Mouse (Mus musculus) cerebellum, postnatal 36 days (tissue): ENCODE data around the gene Syn2.

ENCODE experiments used
- DNase-seq, 2 experiments: peaks; one replicate each; pipeline ENCODE4 v3.0.0; 2021 to 2022; ENCODE audit warnings: mixed read lengths in 2 of 2

Syn2 gene

DNA sequence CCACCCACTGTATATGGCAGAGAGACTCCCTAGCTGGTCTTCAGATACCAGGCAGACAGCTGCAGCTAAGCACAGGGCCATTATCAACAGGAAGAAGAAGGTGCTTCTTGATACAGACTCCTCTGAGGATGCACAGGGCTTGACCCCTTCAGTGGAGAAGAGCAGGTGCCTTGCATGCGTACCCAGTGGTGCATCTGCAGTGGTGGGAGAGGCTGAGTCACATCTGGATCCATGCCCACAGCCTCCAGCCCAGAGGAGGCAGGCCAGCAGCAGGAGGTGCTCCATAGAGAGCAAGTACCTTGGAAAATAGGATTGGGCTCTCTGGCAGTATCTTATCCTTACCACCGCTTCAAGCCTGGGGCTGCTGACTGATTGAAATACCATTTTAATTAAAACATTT is 159.2 kb downstream of the Syn2 start:
- DNase-seq = no peak

DNA sequence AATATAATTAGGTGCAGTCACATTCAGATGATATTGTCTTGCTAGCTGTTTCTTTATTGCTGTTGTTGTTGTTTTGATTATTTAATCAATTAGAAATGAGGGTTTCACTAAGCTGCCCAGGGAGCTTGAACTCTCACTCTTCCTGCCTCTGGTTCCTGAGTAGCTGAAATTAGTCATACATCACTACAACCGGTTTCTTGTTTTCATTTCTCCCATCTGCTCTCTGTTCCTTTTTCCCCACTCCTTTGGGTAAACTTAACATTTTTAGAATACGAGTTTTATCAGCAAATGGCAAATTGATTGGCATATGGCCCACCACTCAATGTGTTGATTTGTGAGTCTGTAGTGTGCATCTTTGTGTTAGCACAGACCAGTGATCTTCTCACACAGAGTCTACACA is 172.4 kb downstream of the Syn2 start:
- no peak for DNase-seq

DNA sequence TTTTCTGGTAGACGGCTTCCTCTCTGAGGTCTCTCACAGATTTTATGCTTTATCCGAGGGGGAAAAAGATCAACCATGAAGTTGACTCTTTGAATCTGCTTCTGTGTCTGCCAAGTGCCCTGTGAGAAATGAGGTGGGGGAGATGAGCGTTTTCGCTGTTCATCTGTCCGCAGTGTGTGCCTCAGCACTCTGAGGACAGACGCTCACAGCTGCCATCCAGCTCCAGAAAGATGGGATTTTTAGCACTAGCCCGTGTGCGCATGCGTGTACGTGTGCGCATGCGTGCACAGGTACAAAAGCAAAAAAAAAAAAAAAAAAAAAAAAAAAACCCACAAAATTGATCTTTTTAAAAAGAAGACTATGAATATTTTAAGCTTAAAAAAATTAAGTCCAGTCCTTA is 178.1 kb downstream of the Syn2 start:
- peak; percentile 53 to 59 for DNase-seq

DNA sequence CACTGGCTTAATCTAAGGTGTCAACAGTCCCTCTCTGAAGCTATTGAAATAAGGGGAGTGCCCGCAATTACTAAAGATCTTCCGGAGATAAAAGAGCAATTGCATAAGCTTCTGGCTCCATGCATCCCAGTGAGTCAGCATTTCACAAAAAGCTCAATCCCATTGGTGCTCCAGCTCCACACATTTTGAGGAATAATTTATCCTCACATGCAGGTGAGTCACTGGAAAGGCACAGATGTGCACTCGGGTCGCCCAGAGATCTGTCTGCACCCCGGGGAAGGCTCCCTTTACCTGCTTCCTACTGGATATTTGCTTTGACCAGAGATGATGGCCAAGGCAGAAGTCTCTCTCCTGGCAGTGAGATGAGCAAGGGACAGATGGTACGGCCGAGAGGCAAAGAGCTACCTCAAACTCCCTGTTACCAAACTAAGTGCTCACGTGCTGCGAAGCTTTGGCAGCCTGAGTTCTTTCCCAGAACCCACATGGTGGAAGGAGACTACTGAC is 178.6 kb downstream of the Syn2 start:
- DNase-seq = peak; percentile 70 to 75

DNA sequence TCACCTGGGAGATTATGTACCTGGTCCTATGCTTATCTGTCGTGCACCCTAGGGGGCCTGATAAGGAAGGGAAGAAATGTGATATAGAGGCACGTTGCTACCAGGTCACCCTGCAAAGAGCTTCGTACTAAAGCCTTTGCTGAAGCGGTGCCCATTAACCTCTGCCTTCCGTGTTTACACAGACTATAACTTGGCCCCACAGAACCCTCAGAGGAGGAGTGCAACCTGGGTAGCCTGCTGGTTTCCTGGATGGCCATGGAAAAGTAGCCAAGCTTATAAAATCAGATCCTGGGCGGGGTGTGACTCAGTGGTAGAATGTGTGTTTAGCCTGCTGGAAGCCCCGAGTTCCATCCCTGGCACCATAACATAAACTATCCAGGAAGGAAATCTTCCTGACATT is 179.2 kb downstream of the Syn2 start:
- DNase-seq = peak in 1 of 2 experiments; percentile 8

DNA sequence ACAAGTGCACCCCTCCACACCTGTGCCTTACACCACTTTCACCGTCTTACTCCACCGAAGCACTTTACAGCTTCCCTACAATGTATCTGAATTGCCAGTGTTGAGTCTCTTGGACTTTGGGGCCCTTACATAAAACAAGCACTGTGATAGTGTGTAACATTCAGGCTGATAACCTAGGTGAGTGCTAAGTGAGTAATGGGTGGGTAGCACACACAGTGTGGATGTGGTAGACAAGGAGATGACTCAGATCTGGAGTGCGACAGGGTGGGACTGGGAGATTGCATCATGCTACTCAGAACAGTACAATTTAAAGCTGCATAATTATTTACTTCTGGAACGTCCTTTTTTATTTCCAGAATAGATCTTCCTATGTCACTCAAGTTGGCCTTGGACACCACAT is 181.1 kb downstream of the Syn2 start:
- DNase-seq = no peak

DNA sequence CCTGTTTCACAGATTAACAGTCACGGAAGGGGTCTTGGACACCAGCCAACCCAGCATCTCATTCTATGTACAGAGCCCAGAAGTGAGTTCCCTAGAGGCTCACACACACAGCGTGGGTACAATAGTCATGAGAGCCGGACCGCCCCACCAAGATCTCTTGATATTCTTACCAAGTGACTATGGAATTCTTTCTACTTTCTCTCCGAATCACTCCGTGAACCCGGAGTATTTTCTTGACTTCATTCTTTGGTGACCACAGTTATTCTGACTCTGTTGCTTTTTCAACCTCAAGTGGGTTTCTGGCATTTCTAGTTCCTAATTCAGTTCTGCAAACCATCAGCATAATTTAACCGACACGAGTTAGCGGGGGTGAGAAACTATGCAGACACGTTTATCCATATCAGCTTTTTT is 182.1 kb downstream of the Syn2 start:
- no peak for DNase-seq

DNA sequence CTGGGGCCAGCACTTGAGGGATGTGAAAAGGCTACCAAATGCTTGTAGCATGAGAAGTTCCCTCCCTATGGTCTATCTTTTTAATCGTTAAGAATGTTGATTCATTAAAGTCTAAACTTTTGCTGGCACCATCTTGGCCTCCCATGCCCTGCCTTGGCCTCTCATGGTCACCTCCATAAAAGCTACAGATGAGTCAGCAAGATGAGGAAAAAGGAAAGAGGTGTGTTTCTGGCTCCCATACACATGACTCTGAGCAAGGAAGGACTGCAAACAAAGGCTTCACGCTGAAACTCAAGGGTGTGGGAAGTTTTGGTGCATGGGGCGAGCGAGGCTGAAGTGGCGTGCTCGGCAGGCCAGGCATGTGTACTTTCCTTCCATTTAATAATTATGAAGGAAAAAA is 184.1 kb downstream of the Syn2 start:
- DNase-seq = no peak

DNA sequence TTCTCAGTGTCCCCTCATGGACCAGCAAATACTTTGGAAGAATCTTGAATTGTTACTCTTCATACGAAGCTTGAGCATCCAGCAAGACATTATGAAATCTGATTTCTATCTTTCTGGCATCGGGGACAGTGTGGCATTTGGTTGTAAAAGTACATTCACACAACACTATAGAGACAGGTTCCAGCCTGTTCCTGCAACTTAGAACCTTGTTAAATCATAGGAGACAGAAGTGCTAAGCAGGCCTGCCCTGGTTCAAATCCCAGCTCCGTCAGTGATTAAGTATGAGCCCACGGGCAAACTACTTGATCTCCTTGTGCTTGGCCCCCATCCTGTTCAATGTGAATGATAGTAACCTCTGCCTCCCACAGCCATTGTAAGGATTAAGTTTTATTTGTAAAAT is 185.0 kb downstream of the Syn2 start:
- DNase-seq = no peak

DNA sequence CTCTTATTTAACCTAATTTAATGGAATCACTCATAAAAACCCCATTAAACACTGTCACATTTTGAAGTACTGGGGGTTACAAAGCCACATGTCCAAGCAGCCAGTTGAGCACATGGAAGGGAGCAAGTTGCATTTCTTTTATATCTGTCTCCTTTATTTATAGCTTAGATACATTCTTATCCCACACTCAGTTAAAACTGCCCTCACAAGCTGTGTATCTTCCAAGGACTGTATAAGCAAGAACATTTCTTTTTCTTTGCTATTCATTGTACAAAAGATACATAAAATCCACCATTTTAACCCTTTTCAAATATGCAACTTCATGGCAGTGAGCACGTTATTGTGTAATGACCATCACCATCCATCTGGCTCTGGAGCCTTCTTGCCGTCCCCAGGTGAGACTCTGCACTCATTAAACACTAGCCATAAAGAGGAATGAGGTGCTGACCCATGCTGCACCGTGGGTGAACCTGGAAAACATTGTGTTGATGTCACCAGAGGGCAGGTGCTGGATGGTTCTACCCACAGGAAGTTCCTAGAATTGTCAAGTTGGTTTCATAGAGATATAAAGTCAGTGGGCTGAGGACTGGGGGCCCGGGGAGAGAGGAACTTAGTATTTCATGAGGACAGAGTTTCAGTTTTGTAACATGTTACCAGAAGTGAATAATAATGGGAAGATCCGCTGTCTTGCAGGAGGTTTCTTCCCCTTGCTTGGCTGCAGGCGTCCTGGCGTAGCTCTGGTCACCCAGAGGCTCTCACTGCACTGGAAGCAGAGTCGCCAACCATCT is 186.4 kb downstream of the Syn2 start:
- no peak for DNase-seq

DNA sequence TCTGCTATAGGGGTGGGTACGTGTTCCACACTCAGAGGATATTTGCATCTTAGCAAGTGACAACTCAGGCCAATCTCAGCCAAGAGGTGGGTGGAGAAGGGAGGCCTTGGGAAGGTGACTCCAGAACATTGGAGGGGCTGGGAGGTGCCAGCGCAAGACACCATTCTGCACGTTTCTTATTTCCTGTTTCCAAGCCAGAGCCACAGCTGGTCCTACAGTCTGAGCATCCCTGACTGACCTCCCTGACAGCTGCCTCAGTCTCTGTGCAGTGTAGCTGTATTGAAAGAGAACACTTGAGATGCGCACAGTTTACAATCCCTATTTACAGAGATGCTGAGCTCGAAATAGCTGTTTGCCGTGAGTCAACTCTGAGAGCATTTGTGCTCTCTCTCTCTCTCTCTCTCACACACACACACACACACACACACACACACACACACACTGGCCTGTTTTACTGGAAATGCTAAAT is 187.2 kb downstream of the Syn2 start:
- DNase-seq = no peak

DNA sequence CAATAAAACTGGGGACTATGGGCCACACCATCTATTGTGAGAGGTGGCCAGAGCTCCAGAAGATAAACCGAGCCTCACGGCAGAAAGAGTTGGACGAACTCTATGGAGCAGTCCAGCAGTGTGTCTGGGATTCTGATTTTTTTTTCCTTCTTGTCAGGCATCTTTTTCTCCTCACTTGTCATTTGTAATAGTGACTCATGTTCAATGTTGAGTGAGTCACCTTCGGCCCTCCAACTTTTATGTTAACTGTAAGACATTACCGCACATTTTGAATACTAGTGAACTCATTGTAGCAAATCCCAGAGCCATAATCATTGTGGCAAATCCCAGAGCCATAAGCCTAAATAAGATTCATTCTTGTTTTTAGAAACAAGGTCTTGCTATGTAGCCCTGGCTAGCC is 188.3 kb downstream of the Syn2 start:
- DNase-seq = no peak

DNA sequence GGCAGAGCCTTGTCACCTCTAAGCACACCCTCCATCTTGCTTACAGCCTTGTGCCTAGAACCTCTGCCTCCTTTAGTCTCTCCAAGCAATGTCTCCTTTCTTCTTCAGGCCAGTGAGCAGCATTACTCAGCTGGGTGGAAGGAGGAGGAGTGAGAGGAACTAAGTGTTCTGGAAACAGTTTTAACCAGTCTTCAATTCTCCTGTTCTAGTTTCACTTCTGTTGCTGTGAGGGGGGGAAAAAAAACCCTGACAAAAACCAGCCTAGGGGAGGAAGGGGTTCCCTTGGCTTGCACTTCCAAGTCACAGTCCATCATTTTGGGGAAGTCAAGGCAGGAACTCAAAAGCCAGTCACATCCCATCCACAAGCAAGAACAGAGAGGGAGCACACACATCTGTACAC is 196.3 kb downstream of the Syn2 start:
- no peak for DNase-seq
